Mouse (Mus musculus): ENCODE results near the gene Ccdc150.

DNA sequence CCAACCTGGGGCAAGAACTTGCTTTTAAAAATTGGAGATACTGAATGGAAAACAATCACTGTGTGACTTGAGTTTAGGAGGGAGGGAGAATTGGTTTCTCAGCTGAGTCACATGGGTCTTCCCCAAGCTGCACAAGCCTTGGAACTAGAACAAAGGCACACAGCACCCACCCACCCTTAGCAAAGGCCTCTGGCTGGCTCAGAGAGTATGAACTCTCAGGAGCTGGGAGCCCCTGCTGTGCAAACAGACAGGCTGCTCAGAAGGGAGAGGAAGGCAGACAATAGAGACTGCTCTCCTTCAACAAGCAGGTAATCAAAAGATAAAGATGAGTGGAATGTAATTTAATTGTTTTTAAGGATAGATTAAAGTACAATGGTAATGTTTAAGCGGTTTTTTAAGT lies 133.7 kb downstream of the Ccdc150 start:
- no peak for TF ChIP-seq MYOD1 (IDR thresholded peaks at IDR 0.05; ENCODE audit: control insufficient read depth in 1 of 3, insufficient read length in 2 of 3, low read depth in 2 of 3)
- no peak for TF ChIP-seq USF1 (IDR thresholded peaks at IDR 0.05; ENCODE audit: low read depth)
- no peak for TF ChIP-seq POLR2A (IDR thresholded peaks at IDR 0.05; ENCODE audit: insufficient read length, low read depth)
- no peak for TF ChIP-seq CEBPB (IDR thresholded peaks at IDR 0.05; ENCODE audit: insufficient read depth, poor library complexity, severe bottlenecking)
- TF ChIP-seq E2F4 (IDR thresholded peaks at IDR 0.05; ENCODE audit: insufficient read depth) = no peak

All from myocyte (in vitro differentiated cells).